Mouse (Mus musculus) lung, postnatal 36 days (tissue): ENCODE measurements around the gene Wnt7b.

Experiments
- DNase-seq: peaks from one replicate; pipeline ENCODE4 v3.0.0; 2022; ENCODE audit warnings: mixed read lengths

Gene Wnt7b

DNA sequence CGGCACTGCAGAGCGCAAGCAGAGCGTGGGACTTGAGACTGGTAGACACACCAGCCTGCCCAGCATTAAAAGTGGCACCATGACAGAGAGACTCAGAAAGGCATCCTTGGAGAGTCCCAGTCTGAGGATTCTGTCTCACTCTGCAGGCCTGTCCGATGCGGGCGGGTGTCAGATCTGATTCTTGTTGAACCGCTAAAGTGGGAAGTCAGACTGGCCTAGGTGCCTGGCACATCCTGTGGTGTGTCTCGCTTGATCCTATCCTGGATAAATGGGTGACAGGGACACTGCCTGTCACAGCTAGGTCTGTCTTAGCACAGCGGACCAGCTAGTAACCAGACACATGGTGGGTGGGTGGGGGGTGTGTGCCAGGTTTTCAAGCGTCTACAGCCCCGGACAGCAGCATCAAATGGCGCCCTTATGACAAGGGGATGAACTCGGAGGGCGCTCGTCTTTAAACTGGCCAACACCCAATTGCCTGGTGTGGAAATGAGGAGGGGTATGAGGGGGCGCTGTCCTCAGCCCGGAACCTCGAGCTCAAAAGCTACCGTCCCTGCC, at the start of gene Wnt7b:
TSS of gene Wnt7b (minus strand) at position 118 of the 555 bp plus-strand sequence.
- DNase-seq = no peak

DNA sequence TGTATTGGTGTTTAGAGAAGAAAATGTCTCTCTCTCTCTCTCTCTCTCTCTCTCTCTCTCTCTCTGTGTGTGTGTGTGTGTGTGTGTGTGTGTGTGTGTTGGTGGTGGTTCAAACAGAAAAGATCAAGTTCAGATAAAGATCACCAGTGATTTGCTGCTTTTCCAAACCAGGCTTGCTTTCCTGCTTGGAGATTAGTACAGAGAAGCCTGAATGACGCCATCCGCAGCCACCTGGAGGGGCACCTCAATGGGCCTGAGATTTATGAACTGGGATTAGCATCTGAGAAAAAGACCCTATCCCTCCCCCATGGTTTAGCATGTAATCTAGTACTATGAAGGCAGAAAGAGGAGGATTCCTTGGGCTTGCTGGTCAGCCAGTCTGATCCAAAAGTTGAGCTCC, 49.3 kb upstream of the Wnt7b start:
- DNase-seq = no peak

DNA sequence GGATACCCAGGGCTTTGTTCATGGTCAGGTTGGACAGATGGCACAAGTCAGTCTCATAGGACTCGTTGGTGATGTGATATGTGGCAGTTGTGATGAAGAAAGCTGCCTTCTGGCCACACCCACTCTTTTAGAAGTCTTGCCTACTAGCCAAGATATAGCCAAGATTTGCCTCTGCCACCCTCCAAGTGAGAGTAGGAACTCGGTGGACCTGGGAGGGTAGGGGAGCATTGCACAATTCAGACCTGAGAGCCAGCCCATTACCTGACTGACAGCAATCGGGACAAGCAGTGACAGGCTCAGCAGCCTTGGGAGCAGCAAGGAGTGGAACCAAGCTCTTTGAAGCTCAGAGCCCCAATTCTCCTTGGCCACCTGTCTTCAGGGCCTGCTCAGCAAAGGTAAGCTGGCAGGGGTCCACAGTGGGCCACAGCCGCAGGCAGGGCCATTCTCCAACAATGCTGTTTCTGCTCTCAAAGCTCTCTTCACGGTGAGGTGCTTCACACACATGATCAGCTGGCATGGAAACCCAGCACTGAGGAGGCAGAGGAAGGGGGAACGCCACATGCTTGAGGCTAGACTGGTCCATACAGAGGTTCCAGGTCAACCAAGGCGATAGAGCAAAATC, 47.8 kb upstream of the Wnt7b start:
- peak; percentile 66 for DNase-seq

DNA sequence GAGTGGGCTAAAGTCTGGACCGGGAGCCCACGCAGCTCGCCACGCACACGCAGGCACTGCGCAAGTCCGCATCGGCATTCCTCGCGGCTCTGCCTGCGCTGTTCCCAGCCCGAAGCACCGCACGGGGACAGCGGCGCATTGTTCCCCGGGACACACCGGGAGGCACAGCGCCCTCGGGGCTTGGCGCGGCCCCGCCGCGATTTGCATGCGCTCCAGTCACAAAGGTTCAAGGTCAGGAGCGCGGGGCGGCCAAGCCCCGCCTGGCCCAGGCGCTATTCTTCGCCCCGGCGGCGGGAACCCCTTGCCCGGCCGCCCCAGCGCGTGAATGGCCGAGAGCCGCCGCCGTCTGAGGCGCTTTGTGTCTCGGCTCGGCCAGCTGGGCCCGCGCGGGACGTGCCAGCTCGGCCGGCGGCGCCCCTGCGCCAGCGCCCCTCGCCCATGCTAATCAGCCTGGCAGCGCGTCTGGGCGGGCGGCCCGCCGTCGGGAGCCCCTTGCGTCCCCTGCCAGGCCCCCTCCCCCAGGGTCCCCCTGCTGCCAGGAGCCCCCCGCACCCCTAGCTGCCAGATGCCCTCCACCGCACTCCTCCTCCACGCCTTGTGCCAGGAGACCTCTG, 43.5 kb upstream of the Wnt7b start:
- peak; percentile 65 for DNase-seq

DNA sequence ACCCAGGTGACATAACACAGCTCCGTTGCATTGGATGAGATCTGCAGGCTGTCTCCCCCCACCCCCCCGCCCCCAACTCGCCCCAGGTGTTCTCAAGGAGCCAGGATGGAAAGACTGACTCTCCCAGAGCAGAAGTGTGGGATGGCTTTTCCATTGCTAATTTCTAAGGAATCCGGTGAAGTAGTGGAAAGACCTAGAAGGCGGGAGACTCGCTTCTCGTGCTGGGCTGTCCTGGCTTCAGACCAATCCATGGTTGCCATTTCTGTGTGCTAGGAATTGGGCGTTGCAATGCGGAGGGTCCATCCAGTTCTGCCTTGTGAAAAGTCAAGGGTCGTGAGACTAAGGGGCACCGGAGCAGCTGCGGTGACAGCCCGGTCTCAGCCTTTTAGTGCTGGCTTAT, 39.9 kb upstream of the Wnt7b start:
- DNase-seq = no peak

DNA sequence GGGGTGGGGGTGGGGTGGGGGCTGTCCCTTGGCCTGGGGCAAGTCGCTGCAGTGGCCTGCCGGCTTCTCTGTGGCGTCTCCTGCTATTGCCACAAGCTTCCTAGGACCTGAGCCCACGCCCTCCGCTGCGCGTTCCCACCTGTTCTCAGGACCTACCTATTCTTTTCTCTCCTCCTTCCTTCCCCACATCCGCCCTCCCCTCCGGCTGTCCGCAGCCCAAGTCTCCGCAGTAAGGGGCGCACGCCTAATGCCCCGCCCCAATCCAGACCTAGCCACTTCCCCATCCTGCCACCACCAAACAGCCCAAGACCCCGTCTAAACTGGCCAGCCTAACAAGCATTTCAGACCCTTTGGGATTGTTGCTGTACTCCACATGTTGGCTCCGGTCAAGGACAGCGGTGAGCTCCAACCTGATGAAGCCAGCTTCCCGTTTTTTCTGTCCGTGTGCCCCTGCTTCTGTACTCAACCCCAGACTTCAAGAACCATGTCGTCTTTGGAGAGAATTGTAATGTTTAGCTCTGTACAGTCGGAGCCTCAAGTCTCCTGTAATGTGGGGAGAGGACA, 33.3 kb upstream of the Wnt7b start:
- no peak for DNase-seq

DNA sequence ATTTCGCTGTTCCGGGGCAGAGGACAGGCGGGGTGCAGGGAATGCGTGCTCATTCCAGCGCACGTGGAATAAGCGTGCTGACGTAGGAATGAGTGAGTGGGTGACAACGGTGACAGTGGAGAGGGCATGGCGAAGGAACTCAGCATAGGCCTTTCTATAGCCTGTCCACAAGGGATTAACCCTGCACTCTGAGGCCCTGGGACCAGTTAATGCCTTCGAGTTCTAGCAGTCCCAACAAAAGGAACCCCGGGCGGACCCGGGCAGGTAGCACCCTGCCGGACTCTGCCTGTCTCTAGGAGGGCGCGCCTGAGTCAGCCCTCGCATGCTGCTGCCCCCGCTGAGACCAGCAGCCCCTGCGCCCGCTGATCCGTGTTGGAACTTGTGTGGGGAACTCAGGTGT, 32.8 kb upstream of the Wnt7b start:
- no peak for DNase-seq

DNA sequence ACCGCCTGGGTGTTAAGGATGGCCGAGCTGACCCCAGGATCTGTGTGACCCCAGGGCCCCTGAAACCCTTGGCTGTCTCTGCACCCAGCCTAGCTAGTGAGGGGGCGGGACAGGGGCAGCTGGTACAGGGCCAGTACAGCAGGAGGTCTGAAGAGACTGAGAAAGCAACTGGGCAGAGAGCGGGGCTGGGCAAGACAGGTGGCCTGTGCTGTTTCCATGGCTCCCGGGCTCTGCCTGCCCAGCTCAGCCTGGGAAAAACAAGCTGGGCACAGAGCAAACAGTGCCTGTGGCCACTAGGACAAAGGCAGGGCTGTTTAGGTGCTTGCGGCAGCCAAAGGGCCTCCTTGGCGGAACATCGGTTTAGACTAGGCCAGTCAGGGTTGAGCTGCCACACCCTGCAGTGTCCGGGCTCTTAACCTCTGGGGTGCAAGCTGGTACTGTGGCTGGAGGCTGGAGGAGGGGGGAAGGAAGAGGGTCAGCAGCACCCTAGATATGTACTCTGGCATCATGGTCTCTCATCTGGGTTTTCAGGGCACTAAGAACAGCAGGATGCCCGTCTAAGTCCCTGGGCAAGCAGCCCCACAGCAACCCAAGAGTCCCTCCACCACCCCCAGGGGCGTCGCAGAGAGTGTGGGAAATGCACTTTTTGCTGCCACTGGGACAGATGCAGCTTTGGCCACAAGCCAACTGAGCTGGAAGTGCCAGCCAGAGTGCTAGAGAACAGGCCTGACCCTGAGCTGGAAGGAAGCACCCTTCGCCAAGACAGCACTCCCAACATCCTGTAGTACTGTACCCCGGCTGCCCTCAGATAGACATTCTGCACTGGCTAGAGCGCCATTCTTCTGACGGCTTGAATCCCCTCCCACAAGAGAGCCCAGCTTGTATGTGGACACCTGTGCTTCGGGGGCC, 31.3 kb upstream of the Wnt7b start:
- peak; percentile 79 for DNase-seq

DNA sequence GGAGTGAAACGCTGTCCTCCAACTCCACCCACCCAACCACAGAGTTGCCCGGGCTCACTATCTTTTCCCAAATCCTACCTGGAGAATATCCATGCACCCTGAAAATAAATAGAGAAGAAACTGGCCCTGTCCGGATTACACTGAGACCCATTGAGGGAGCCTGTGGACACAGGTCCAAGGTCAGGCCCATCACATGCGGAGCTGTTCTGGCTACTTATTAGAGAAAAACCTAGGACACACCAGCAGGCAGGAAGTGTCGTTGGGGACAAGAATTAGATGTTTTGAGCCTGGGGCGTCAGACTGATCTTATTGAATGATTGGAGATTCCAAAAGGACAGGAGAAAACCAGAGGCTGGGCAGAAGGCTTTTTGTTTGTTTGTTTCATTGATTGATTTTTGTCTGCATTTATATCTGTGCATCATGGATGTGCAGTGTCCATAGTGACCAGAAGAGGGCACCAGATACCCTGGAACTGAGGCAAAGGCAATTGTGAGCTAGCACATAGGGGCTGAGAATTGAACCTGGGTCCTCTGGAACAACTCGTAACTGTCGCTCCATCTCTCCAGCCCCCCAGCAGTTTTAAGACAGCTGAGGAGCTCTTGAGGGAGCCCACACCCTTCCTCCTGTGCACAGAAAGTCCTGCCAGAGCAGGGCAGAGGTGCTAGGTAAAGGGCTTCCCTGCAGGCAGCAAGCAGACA, 30.5 kb upstream of the Wnt7b start:
- DNase-seq = peak; percentile 83

DNA sequence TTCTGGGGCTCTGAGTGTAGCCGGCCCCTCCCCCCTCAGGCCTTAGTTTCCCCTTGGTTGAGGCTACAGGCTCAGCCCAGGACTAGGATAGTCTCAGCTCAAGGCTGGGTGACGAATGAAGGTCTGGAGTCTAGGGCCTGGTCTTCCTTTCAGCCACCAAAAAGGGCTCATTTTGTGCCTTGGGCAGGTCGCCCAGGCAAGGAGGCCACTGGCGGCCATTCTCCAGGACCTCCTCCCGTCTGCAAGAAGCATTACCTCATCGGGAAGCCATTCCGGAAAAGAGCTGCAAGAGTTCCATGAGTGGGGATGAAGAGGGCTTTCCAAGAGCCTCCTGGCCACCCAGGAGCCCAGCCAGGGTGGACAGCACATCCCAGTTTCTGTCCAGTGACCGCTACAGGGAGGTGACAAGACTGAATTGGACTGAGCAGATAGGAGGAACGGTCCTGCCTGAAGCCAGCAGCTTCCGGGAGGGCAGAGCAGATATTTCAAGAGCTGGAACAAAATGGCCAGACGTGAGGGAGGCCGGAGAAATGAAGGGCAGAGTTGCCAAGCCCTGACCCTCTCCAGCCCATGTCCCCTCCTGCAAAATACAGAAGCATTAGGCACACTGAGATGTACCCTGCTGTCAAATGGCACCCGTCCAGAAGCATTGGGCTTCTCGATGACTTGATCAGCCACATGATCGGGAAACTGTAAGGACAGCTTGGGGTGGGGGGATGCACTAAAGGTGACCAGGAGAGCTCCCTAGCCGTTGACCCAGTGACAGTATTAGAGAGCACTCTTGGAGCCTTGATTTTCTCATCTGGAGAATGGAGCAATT, 29.6 kb upstream of the Wnt7b start:
- DNase-seq = peak; percentile 87

DNA sequence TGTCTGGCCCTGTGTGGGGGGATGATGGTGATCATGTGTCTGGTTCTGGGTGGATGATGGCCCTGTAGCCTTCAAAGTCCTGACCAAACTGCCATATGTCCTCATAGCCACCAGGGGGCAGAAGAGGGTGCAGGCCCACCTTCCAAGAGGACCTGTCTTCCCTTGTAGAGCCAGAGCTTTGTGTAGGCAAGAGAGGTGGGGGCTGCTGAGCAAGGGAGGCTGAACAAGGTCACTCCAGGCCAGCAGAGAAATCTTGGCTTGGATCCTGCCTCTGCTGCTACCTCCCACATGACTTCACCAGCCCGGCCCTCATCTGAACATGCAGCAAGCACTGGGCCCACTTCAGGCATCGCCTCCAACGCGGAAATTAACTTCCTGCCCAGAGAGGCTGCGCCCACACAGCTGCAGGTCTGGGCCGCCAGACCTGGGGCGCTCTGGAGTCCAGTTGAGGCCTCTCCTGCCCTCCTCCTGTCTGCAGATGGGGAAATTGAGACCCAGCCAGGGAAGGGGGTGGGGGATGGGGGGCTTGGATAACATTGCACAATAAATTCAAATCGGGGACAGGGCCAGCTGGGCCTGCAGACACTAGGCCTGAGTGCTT, 28.4 kb upstream of the Wnt7b start:
- peak; percentile 97 for DNase-seq

DNA sequence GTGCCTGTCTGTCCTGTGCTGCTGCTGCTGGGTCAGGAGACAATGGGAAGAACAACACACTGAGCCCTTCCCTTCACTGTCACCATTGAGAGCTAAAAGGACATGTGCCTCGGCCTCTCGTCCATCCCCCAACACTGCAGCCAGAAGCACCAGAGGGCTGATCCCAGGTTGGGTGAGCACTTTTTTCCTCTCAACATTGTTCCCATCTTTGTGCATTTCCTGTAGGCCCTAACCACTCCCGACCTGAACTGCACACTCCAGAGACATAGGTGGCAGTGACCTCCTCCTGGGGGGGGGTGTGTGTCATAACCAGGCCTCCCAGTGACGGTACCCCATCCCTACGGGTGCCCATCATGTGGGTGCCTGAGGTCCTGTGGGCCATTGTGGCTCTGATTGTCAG, 27.8 kb upstream of the Wnt7b start:
- DNase-seq = no peak

DNA sequence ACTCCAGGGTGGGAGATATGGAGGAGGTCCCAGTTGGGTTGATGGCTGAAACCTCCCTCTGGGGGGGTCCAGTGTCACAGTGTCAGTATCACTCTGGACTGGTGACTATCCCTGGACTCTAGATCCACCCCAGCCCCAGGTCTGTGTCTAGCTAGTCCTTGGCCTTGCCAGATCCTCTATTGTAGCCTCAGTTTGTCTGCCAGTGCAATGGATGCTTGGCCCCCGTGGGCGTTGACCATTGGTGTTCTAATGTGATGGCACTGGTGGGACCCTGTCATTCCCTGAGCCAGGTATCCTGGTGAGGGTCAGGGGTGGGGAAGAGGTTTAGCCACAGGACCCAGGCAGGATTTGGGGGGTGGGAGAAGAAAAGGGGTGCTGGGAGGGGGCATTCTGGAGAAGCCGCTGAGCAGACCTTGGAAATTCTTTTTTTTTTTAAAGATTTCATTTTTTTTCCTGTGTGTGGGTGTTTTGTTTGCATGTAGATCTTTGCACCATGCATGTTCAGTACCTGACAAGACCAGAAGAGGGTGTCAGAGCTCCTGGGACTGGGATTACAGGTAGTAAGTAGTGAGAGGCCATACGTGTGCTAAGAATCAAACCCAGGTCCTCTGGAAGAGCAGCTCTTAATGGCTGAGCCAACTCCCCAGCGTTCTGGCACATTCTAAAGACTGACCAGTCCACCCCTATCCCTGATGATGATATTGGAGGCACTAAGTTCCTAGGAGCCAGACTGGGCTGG, 27.2 kb upstream of the Wnt7b start:
- DNase-seq = peak; percentile 39

DNA sequence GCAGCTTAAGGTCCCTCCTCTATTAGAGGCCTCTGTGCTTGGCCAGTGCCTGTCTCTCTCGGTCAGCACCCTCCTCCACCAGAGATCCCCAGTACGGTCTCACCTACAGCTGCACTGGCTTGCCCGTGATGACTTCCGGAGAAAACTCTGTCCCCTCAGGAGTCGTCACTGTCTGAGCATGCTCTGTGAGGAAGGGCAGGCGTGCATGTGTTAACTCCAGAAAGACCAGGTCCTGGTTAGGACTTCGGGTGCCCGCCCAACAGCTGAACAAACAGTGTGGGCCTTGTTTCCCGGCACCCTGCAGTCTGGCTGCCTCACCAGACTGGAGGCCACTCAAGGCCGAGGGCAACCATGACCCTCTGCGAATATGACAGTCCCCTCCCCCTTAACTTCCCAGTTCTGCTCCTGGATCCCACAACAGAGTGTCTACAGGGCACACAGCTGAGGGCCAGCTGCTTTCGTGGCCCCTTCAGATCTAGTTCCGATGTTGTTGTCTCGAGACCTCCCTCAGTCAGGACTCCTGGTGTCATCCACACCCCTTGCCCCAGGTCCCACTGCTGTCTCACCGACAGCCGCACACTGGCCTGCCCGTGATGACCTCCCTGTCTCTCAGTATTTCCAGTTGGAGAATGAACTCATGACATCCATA, 23.8 kb upstream of the Wnt7b start:
- DNase-seq = peak; percentile 49

DNA sequence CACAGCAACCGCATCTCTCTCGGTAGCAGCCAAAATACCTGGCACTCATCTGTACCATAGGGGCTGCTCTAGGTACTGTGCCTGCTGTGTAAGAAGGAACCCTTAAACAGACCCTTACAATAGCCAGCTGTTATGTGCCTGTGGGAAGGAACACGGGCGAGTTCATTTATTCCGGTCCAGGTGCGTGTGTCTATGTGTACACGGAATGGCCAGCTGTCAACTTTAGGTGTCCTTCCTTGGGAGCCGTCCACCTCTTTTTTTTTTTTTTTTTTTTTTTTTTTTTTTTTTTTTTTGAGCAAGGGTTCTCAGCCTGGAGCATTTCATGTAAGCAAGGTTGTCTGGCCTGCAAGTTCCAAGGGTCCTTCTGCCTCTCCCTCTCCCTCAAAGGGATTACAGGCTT, 22.7 kb upstream of the Wnt7b start:
- DNase-seq = no peak

DNA sequence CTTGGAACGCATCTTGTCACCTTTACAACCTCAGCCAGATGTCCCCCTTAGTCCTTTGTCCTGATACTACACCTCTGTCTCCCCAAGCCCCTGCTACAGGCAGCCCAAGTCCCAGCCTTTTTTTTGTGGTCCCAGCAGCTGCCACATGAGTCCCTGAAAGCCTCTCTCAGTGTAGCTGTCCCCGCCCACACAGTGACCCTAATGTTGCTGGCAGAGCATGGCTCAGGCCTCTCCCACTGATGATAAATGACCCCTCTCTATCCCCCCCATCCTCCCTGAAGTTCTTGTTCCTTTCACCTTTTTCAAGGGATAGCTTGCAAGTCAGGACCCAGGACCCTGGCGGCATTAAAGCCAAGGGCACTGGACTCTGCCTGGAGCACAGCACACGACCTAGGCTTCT, 22.2 kb upstream of the Wnt7b start:
- no peak for DNase-seq

DNA sequence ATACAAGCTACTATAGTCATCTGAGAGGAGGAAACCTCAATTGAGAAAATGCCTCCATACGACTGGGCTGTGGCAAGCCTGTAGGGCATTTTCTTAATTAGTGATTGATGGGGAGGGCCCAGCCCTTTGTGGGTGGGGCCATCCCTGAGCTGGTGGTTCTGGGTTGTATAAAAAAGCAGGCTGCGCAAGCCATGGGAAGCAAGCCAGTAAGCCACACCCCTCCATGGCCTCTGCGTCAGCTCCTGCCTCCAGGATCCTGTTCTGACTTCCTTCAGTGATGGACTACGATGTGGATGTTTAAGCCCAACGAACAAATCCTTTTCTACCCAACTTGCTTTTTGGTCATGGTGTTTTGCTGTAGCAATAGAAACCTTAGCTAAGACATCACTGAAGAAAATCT, 21.1 kb upstream of the Wnt7b start:
- DNase-seq = peak; percentile 80

DNA sequence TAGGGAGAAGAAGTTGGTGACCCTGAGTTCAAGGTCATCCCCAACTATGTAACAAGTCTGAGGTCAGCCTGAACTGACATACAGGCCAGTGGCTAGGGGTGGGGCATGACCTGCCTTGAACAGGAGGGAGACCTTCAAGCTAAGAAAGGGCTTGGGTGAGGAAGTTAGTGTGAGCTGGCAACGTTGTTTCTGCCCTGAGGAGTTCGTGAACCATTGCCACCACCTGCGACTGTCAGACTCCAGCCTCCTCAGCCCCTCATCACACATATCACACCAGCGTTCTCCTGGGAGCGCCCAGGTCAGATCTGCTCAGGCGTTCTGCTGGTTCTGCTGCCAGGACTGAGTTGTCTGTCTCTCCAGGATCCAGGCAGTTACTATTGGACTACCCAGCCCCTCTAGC, 20.5 kb upstream of the Wnt7b start:
- no peak for DNase-seq

DNA sequence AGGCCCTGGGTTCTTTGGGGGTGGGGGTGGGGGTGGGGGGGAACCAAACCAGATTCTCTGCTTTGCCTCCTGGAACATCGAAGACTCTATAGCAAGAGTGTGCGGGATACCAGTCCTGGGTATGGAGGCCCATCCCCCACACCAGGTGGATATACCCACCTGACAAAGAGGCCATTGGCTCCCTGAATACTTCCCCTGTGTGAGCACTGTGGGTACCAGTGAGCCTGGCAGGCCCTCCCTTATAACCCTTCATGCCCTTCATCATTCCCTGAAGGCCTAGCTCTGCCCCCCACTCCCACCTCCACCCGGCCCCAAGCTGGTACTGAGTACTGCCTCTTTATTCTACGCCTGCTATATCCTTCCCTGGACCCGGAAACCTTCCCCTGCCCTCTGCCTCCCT, 19.7 kb upstream of the Wnt7b start:
- DNase-seq = no peak

DNA sequence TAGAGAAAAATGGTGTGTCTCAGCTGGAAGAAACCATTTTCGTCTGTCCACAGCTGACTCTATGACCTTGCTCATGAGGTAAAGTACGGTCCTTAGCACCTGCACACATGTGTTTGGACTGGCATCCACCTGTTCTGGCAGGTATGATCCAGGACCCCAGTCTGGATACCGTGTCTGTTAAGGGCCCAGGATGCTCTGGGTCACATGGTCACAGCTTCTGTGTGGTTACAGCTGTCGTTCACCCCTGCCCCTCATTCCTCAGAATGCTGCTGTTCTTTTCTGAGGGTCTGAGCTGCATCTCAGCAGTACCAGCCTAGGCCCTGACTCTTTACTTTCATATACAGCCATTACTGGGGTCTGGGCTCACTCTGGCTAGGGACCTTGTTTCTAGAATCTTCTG, 18.9 kb upstream of the Wnt7b start:
- no peak for DNase-seq
